Comparison of ENCODE assay signal across 8 mouse cellular contexts in the genomic region with DNA sequence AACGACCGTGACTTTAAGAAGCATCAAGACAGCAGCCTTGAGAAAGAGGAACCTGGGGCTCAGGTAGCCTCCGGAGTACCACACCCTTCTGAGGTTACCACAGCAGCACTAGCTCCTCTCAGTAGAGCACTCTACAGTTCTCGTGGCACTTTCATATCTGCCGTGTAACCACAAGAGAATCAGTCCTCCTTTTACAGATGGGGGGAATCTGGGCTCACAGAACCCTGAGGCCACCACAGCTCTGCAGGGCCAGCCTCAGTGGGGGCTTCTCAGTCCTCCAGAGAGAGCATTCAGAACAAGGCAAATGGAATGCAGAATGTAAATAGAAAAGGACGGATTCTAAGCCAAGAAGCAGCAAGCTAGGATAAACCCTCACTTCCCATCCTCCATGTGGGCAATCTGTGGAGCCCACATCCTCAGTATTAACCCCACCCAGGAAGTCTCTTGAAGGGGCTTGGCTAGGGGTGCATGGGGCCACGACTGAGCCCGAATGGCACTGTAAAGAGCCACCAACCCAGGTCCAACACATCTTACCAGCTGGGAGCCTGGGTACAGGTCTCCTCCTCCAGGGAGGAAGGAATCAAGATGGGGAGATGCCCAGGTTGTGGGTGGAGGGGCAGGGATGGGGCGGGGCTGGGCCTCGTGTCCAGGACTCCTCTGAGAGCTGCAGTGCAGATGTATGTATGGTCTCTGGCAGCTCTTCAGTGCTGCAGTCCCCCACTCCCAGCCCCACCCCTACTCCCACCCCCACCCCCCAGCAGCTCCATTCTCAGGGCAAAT. TPM values are rescaled to one million over a fixed set of nuclear protein-coding genes. Genes with fewer than 3 reads are reported as not detected.
DNase-seq lines count a peak whose midpoint lies in the region; ATAC-seq and TF ChIP-seq lines count a peak whose summit lies in the region.

No protein-coding gene starts in this region.

- H3K9ac ChIP-seq in embryonic facial prominence, embryonic 11.5 days (replicated peaks; ENCODE audit: low read length) = peak overlapping the region; percentile 30
- no peak overlapping the region for H3K9ac ChIP-seq in limb, embryonic 15.5 days

- DNase-seq in layer of hippocampus, adult 2 months (ENCODE audit: low spot score in 2 of 2) = no peak
- DNase-seq in layer of hippocampus, adult 18-20 months (ENCODE audit: low spot score in 2 of 2) = no peak
- DNase-seq in embryonic facial prominence, embryonic 11.5 days (ENCODE audit: low spot score) = no peak
- DNase-seq in spleen, postnatal 10 days (ENCODE audit: low spot score in 2 of 2) = peak; percentile 18 to 43
- DNase-seq in embryo, embryonic 10 days (ENCODE audit: low spot score) = no peak
- no peak for DNase-seq in urinary bladder, postnatal 25 days (ENCODE audit: low spot score)
- no peak for DNase-seq in cerebellum, adult 18-20 months

- no peaks in the 10 kb centered on the region for H3K9me3 ChIP-seq in embryonic facial prominence, embryonic 11.5 days (replicated peaks; ENCODE audit: control insufficient read depth, low read length)
- H3K9me3 ChIP-seq in limb, embryonic 15.5 days = no peaks in the 10 kb centered on the region

- TF ChIP-seq CTCF in layer of hippocampus, adult 2 months (conservative IDR thresholded peaks at IDR 0.05) = no peak

- H3K4me1 ChIP-seq in embryonic facial prominence, embryonic 11.5 days (ENCODE audit: control insufficient read depth, insufficient read depth, low read length) = peaks cover 10% of the 10 kb centered on the region
- H3K4me1 ChIP-seq in limb, embryonic 15.5 days = peaks cover 61% of the 10 kb centered on the region

- H3K4me3 ChIP-seq in layer of hippocampus, adult 2 months = peak overlapping the region; percentile 98
- H3K4me3 ChIP-seq in embryonic facial prominence, embryonic 11.5 days (ENCODE audit: low read depth, low read length) = 0 out of 2 replicates have a peak overlapping the region, but pooled peaks have one; percentile 8
- H3K4me3 ChIP-seq in limb, embryonic 15.5 days = peak overlapping the region; percentile 69

- 0 out of 2 replicates have a peak overlapping the region, but pooled peaks have one; percentile 21 for H3K27ac ChIP-seq in layer of hippocampus, adult 2 months
- 0 out of 2 replicates have a peak overlapping the region, but pooled peaks have one; percentile 28 for H3K27ac ChIP-seq in embryonic facial prominence, embryonic 11.5 days (replicated peaks; ENCODE audit: low read depth, low read length)
- H3K27ac ChIP-seq in limb, embryonic 15.5 days = peak overlapping the region; percentile 87

- no peaks in the 10 kb centered on the region for H3K27me3 ChIP-seq in embryonic facial prominence, embryonic 11.5 days (ENCODE audit: control insufficient read depth, insufficient read depth, low read length)
- no peaks in the 10 kb centered on the region for H3K27me3 ChIP-seq in limb, embryonic 15.5 days

- ATAC-seq in embryonic facial prominence, embryonic 11.5 days (replicated peaks; ENCODE audit: insufficient number of reproducible peaks, low FRiP score, low TSS enrichment, low read depth) = 0 out of 2 replicates have a peak, but pooled peaks have one; percentile 31
- peak; percentile 27; the same call in 1 of the 2 replicates for ATAC-seq in limb, embryonic 15.5 days (ENCODE audit: insufficient number of reproducible peaks, low FRiP score, low TSS enrichment, low read depth)

- no peaks in the 10 kb centered on the region for H3K36me3 ChIP-seq in embryonic facial prominence, embryonic 11.5 days (replicated peaks; ENCODE audit: control insufficient read depth, insufficient read depth, low read depth, low read length)
- H3K36me3 ChIP-seq in limb, embryonic 15.5 days = peaks cover 4% of the 10 kb centered on the region

- 53% methylated on average over 10 of the region's 10 CpGs for WGBS in embryonic facial prominence, embryonic 11.5 days
- 39% methylated on average over 10 of the region's 10 CpGs for WGBS in limb, embryonic 15.5 days

- H3K4me2 ChIP-seq in embryonic facial prominence, embryonic 11.5 days (ENCODE audit: low read depth, low read length) = peak overlapping the region; percentile 88
- peak overlapping the region; percentile 74 for H3K4me2 ChIP-seq in limb, embryonic 15.5 days

RNA-seq across cellular contexts. Expression of gene Anxa6, which starts 1.8 kb away (rescaled TPM):
- total RNA-seq in layer of hippocampus, adult 2 months (2021) = 100 to 1,000 TPM; 100 to 103 TPM
- total RNA-seq in layer of hippocampus, adult 18-20 months (2021) = 10 to 100 TPM; 89.8 to 97.0 TPM
- 112 and 116 TPM in 2 replicates for polyA plus RNA-seq in embryonic facial prominence, embryonic 11.5 days (2014; fragmentation: Nextera tagmentation; extraction: Ambion mirVana)
- polyA plus RNA-seq in limb, embryonic 15.5 days (2015; fragmentation: Nextera tagmentation; extraction: Ambion mirVana) = 380 and 403 TPM in 2 replicates

RNA-seq across cellular contexts. Expression of gene Ccdc69, which starts 46.5 kb away (rescaled TPM):
- total RNA-seq in layer of hippocampus, adult 2 months (2021) = under 1 TPM in 1 of 2 experiments, not detected in 1; 0.42 TPM
- total RNA-seq in layer of hippocampus, adult 18-20 months (2021) = under 1 TPM in 1 of 2 experiments, not detected in 1; 0.54 TPM
- polyA plus RNA-seq in embryonic facial prominence, embryonic 11.5 days (2014; fragmentation: Nextera tagmentation; extraction: Ambion mirVana) = 0.49 and 0.50 TPM in 2 replicates
- 1.7 and 3.8 TPM in 2 replicates for polyA plus RNA-seq in limb, embryonic 15.5 days (2015; fragmentation: Nextera tagmentation; extraction: Ambion mirVana)

Comparison
In these comparisons a context has a peak if more than half of its experiments do, and no peak if none do; other contexts are left out.
1. DNase-seq: peak in spleen, postnatal 10 days (2 of 2); none in layer of hippocampus, adult 2 months (0 of 2), layer of hippocampus, adult 18-20 months (0 of 2), embryonic facial prominence, embryonic 11.5 days (single experiment), embryo, embryonic 10 days (single experiment), urinary bladder, postnatal 25 days (single experiment) and cerebellum, adult 18-20 months (0 of 2).
2. H3K27ac ChIP-seq: peak in every context shown above with its lines; median percentile 87 in limb, embryonic 15.5 days; 28 in embryonic facial prominence, embryonic 11.5 days; 21 in layer of hippocampus, adult 2 months.
3. H3K4me3 ChIP-seq: peak in every context shown above with its lines; median percentile 98 in layer of hippocampus, adult 2 months; 69 in limb, embryonic 15.5 days; 8 in embryonic facial prominence, embryonic 11.5 days.